Mouse (Mus musculus) gastrocnemius, postnatal 14 days (tissue): ENCODE data around the gene Micall2. TPM values are rescaled to one million over a fixed set of nuclear protein-coding genes. Genes with fewer than 3 reads are reported as not detected.

Experiments used
- DNase-seq: peaks from one replicate; pipeline ENCODE4 v3.0.0; 2021; ENCODE audit warnings: mixed read lengths
- intact Hi-C: fragments of 180-260 bp; cut with DNase I; formaldehyde crosslinking; loops from one replicate; pipeline ENCODE4 v1.15.1; 2025; ENCODE audit warnings: low total_unique reads
- total RNA-seq, 2 experiments: library from RNA; stranded (reverse); gene quantifications; 2 replicates each; pipeline ENCODE4 v1.2.3; 2021

Micall2 gene
- total RNA-seq, 2 experiments from 2014 or later, result 3.0 to 3.1 TPM

DNA sequence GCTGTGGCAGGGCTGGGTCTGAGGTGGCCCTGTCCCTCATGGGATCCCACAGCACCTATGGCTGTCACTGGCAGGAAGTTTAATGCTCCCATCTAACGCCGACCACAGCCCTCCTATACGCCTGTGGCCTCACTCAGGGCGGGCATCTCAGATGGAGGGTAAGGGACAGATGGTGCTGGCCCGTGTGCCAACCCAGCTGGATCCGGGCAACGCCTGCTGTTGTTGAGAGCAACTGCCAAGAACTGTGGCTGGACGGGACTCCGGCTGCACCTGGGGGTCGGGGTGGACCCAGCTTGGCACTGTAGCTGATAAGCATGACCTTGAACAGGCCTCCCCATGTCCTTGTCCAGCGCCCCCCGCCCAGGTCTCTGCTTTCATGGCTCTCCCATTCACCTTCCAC is 47.8 kb downstream of the Micall2 start:
- intact Hi-C loops, result no loop called here
- DNase-seq, result no peak

DNA sequence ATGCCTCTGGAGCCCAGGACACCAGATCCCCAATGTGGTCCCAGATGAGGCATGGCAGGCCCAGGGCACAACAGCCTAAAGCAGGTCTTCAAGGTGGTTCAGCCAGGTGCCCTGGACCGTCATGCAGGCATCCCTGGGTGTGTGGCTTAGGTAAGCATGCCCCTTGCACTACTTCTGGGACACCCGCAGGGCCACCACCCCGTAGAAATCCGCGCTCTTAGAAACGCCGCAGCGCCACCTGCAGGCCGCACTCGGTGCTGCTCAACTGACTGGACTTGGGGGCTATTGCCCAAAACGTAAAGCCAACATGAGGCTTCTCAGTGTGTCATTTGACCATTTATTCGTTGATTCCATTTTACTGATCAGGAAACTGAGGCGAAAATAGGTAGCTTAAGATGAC is 48.5 kb downstream of the Micall2 start:
- intact Hi-C loops, result no loop called here
- DNase-seq, result peak; percentile 24

DNA sequence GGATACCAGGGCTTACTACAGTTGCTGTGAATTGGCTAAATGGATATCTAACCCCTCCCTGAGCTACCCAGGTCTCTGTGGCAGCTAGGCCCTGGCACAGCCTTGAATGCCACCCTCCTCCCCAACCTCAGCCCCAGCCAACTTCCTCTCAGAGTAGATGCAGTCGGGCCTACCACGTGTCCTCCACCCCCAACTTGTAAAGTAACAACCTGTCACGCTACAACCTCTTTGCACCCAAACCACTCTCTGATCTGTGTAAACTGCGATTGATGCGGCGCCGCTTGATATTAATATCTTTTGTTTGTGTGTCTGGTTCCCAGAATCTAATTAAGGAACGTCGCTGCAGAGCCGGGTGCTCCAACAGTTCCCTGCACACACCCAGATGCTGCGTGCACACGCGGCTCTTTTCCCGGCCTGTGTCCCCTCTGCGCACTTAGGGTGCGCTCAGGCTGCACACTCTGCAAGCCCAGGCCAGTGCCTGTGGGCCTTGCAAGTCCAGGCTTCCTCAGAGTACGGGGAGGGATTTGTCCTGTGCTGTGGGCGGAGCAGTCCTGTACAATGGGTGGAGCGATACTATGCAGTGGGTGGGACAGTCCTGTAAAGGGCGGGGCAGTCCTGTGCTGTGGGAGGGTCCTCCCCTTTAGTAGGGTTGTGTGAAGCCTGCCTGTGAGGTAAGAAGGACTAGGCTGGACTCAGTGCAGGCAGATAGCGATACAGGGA is 49.4 kb downstream of the Micall2 start:
- no peak for DNase-seq
- intact Hi-C loops, result no loop called here

DNA sequence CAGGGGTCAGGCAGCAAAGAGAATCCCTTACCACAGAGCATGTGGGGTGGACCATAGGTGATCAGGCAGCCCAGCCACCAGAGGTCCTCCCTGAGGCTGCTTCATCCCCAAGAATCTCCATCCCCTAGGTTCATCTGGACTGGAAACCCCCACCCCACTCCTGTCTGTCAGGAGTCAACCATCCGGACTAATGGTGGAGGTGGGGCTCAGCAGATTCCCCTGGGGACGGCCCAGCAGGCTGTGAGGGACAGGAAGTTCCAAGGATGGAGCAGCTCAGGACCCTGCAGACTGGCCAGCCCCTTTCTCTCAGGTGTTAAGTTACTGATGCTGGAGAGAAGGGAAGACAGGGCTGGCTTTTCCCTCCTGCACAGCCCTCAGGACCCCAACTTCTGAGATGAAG is 52.9 kb downstream of the Micall2 start:
- DNase-seq, result no peak
- intact Hi-C loops, result no loop called here

DNA sequence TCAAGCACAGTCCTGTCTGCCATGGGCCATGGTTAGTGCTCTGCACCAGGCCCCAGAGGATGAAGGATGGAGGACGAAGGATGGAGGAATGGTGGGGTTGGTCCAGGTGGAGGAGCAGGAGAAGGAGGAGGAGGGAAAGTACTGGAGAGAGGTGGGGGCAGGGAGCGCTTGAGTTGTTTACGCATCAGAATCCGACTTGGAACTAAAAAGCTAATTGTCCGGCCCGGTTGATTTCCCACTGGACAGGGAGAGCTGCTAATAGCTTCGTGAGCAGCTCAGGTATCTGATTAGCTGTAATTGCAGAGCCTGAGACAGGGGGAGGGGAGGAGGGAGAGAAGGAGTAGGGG is 53.5 kb downstream of the Micall2 start:
- no peak for DNase-seq
- intact Hi-C loops, result no loop called here

DNA sequence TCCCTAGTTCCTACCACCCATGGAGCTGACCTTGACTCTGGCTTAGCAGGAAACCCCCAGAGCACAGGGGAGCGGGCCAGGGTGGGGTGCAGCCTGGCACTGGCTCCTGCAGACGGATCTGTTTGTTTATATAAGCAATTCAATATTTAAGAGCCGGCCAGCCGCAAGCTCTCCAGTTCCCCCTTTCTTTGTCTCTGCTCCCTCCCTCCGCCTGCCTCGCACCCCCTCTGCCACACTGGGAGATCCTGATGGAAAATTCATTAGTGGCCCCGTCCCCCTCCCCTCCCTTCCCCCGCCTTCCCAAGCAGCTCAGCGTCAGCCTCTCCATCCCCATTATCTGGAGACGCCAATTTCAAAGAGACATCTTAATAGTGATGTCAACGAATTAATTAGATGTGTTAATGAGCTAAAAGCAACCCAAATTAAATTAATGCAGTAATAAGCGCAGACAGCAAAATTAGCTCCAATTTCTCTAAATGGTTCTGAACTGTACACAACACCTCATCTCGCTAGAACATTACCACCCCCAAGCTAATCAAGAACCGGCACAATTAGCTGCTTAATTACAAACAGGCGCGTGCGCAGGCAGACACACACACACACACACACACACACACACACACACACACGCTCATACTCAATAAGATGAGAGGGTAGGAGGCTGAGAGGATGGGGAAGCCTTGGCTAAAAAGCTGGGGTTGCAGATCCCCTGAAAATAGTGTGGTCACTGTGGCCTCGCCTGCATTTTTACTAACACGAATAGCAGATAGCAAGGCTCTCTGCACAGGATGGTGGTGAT is 54.1 kb downstream of the Micall2 start:
- DNase-seq, result no peak
- intact Hi-C loops, result no loop called here

DNA sequence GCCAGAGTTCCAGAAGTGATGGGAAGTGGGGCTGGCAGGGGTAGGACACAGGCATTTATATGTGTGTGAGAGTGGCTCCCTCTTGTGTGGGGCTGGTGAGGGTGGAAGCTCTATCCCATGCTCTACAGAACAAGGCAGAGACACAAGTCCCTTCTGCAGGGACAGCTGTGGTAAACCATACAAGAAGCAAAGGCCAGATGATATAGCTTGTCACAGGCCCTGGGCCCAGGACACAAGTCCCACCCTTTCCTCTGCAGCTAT is 60.5 kb downstream of the Micall2 start:
- intact Hi-C loops, result no loop called here
- DNase-seq, result no peak

DNA sequence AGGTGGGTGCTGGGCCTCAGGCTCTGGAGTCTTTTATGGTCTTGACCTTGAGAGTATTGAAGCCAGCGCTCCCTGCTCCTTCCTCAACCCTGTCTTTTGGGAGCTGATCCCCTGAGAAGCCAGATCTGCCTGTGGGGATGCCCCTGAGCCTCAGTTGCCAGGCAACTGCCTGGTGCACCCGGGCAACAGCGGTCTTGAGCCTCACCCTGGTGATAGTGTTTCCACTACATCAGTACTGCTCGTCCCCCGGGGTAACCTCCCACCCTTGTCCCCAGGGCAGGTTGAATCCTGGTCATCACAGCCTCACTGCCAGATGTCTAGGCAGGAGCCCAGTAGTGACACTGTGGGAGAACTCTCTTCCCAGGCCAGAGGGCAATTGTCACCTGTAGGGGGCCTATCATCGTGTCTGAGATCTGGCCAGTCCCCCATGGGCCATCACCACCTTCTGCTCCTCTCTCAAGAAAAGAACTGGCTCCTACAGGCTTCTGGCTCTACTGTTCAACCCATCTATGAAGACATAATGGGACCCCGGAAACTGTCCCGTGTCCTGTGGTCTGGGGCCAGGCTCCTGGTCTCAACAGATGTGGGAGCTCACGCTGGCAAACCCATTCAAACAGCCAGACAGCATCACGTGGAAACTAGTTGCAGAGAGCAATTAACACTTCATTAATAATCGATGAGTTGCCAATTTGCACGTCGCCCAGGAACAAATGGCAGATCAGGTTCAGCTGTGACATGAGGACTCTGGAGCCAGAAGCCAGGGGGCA is 61.0 kb downstream of the Micall2 start:
- intact Hi-C loops, result no loop called here
- no peak for DNase-seq

DNA sequence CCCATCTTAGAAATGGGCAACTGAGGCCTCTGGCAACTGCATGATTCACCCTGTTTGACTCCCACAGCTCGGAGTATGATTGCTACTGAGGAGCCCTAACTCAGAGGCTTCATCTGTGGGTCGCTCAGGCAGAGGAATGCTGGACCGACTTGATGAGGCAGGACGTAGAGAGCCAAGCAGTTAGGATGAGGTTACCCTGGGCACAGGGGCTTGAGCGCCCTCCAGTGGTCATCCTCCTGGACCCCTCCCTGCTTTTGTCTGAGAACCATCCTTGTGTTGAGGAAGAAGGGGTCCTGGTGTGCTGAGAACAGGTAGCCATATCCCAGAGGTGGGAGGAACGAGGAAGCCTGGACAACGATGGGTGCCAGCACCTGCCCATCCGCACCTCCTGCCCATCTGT is 66.8 kb downstream of the Micall2 start:
- intact Hi-C loops, result loop anchor here (2.0 kb wide), 1 partner anchor 133 kb away; no protein-coding TSS in a partner anchor
- DNase-seq, result no peak

DNA sequence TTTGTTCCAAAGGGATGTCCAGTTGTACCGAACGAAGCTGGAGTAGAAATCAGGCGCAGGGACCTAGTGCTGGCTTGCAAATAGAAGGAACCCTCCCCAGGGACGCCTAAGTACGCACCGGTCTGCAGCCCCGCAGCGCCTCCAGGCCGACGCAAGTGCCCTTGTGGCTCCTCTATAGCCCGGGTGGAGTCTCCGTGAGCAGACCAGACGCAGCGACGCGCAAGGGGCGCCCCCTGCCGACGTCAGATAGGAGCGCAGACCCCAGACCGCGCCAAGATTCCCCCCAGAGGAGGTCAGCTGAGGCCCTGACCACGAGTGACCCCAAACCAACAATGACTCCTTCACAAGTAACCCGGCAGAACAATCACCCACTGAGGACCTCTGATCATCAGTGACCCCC is 67.6 kb downstream of the Micall2 start:
- DNase-seq, result peak; percentile 72
- intact Hi-C loops, result loop anchor here (2.0 kb wide), 1 partner anchor 132 kb away; no protein-coding TSS in a partner anchor

DNA sequence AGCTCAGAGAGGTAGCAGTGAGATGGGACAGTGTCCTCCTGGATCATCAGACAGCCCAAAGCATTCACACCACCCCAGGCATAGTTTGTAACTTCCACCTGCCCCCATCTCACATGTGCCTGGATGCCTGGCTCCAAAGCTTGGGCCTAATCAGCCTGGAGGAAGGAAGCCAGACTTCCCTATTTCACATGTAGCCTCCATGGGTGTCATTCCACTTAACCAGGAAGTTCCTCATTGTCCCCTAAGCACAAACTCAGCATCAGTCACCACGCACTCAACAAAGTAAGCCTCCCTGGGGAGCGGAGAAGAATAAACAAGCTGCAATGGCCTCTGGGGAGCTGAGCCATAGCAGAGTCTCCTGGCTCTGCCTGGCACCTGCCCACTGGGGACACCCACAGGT is 69.6 kb downstream of the Micall2 start:
- DNase-seq, result no peak
- intact Hi-C loops, result no loop called here

DNA sequence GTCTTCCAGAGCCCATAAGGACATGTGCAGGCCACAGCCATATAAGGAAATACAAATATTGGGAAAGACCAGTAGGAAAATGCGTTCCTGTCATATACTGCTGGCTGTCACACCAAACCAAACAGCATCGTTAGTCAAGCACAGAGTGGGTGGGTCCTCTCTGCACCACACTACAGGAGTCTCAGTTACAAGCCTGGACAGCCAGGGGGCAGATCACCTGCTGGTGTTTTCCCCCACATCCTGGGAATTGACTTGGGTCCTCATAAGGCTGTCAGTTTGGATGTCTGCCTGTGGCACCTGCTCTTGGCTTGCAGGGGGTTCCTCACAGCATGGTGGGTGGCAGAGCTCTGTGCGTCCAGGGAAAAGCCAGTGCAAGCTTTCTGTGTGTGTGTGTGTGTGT is 70.8 kb downstream of the Micall2 start:
- intact Hi-C loops, result no loop called here
- no peak for DNase-seq

DNA sequence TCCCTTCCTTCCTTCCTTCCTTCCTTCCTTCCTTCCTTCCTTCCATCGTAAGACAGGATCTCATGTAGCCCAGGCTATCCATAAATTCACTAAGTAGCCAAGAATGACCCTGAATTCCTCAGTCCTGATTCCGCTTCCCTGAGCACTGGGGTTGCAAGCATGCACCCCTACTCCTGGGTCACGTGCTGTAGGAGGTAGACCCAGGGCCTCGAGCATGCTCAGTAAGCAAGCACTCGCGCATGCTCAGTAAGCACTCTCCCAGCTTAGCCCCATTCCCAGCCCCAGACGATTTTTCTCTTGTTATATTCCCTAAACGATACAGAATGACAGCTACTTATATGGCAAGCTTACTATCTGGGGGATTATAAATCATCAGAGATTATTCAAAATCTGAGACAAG is 74.4 kb downstream of the Micall2 start:
- no peak for DNase-seq
- intact Hi-C loops, result no loop called here

DNA sequence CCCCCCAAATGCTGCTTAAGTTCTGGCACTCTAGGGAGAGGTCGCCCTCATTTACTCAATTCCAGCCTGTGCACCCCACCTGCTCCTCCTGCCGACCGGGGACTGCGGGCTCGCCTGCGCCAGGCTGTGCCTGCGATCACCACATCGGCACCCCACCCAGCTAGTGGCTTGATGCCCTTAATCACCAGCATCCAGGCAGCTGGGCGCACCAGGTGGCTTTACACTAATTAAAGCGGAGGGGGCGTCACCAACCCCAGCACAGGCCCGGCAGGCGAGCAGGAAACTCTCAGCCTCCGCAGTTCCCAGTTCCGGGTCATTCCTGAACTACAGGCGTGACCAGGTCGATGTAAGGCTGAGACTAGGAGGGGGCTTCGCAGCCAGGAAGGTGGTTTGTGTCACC is 76.8 kb downstream of the Micall2 start:
- DNase-seq, result no peak
- intact Hi-C loops, result no loop called here

DNA sequence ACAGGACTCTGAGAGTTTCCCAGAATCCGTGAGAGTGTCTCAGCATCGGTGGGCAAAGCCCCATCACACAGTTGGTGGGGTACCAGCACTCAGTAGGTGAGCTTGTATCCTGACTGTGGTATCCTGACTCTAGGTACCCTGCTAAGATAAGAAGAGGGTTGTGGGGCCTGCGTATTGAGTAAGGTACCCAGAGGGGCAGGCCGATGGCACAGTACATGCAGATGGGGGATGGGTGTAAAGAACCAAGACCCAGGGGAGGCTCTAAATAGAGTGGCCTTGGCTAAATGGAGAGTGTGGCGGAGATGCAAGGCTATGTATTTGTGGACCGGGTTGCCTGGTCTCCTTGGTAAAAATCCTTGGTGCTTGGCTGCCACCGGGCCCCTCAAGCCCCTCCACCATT is 77.3 kb downstream of the Micall2 start:
- no peak for DNase-seq
- intact Hi-C loops, result no loop called here

DNA sequence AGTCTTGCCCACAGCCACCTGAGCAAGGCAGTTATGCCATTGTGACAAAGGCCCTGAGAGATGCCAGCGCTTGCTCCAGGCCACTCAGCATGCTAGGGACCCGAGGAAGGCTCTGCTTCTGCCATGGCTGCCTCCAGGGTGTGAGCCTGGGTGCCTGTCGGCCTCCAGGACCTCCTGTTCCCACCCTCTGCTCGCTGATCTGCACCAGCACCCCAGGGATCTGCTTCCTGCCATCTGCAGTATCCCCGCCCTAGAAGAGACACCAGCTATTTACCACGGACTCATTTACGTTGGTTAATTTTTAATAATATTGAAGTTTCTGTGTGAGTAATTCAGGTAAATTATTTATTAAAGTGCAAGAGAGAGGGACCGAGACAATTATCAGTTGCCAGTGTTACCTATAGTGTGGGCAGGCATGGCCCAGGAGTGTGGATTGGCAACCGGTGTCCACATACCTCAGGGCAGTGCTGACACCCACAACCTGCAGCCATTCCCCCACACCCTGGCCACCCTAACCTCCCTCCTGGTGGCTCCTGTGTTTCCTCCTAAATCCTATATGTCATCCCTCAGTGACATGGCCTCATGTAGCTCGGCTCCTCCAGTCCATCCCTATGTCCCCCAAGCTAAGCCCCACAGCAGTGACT is 78.1 kb downstream of the Micall2 start:
- intact Hi-C loops, result no loop called here

More for the DNA sequence above, 78.1 kb downstream of the Micall2 start:
- no peak for DNase-seq
